Mouse (Mus musculus) embryonic fibroblast, embryonic 13.5 days (primary cell): ENCODE measurements around the gene Akap2.

Source experiments
- CTCF ChIP-seq: IDR thresholded peaks from 2 replicates; pipeline ENCODE4 v1.5.1; 2011; ENCODE audit warnings: mild to moderate bottlenecking, control low read depth, low read length, moderate library complexity, borderline replicate concordance; ENCODE audit not compliant: insufficient read depth
- POLR2A ChIP-seq: IDR thresholded peaks from 2 replicates; pipeline ENCODE4 v1.6.1; 2011; ENCODE audit warnings: low read depth, mild to moderate bottlenecking, control low read depth, low read length, moderate library complexity

- TF ChIP-seq CTCF: no peak
- no peak for TF ChIP-seq POLR2A
Observed at GRCm38 (mm10) chr4:57914193-57915190, 197.0 kb downstream of the Akap2 start.
